Mouse (Mus musculus): ENCODE measurements around the gene Brinp2. TPM values are rescaled to one million over a fixed set of nuclear protein-coding genes. Genes with fewer than 3 reads are reported as not detected.

Gene Brinp2
- polyA plus RNA-seq, 1 experiment from 2014 or later: 27.6 TPM

DNA sequence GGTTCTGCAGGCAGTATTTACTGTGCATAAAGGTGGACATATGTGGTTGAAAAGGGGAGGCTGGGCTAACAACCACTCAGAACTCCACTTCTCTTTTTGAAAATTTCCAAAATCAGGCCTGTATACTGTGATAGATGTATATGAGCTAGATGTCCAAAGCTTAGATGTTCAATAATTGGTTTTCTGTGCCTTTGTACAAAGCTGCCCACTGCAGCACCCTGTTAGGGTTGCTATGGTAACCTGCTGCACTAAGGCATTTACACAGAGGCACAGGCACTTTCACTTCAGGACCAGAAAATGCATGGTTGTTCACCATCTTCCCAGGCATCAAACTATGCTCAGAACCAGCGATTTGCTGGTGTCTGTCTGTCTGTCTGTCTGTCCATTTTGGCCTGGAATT is 8.3 kb upstream of the Brinp2 start:
- H3K9me3 ChIP-seq (ENCODE audit: control insufficient read depth, low read length): no peaks in the 10 kb centered on the region
- peak overlapping the region; percentile 98; the same call in 1 of the 2 replicates for H3K27ac ChIP-seq (replicated peaks; ENCODE audit: low read depth, low read length)
- H3K4me3 ChIP-seq (replicated peaks; ENCODE audit: low read depth, low read length): peak overlapping the region; percentile 65
- ATAC-seq (ENCODE audit: low FRiP score, low TSS enrichment): peak; percentile 57
- DNase-seq: peak; percentile 83
- H3K4me1 ChIP-seq (ENCODE audit: control insufficient read depth, insufficient read depth, low read length): peaks cover 28% of the 10 kb centered on the region
- peak overlapping the region; percentile 53; the same call in 1 of the 2 replicates for H3K9ac ChIP-seq (replicated peaks; ENCODE audit: low read length)
- 0 out of 2 replicates have a peak, but pooled peaks cover 4% of the 10 kb centered on the region for H3K36me3 ChIP-seq (ENCODE audit: control insufficient read depth, insufficient read depth, low read length)
- H3K4me2 ChIP-seq (ENCODE audit: low read length): peak overlapping the region; percentile 89
- no peaks in the 10 kb centered on the region for H3K27me3 ChIP-seq (ENCODE audit: control insufficient read depth, insufficient read depth, low read length)
- WGBS: 19% methylated on average over 1 of the region's 1 CpGs

DNA sequence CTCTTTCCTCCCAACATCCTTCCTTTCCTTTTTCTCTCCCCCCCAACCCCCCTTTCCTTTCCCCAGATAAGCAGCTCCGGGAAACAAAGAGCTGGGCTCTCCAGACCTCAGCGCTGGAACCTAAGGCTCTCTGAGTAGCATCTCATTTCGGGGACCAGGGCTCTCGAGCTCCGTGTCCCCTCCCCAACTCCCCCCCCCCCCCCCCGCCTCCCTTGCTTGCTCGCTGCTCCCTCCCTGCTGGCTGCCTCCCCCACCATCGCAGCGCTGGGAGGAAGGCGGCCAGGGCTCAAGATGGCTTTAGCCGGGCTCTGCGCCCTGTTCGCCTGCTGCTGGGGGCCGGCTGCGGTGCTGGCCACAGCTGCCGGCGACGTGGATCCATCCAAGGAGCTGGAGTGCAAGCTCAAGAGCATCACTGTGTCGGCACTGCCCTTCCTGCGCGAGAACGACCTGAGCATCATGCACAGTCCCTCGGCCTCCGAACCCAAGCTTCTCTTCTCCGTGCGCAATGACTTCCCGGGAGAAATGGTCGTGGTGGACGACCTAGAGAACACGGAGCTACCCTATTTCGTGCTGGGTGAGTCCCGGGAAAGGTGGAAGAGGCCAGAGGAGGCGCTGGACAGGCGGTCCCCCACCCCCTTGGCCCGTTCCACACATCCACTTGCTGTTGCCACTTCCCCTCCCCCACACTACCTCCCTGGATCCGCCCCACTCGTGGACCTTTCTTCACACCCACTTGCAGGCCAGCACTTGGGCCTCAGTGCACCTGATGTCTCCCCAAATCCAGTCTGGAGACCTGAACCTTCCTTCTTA is 6.4 kb upstream of the Brinp2 start:
- Histone ChIP-seq H3K9ac (replicated peaks; ENCODE audit: low read length) (peak overlapping the region; percentile 98), H3K27ac (replicated peaks; ENCODE audit: low read depth, low read length) (peak overlapping the region; percentile 98), H3K4me3 (replicated peaks; ENCODE audit: low read depth, low read length) (peak overlapping the region; percentile 65), H3K4me2 (ENCODE audit: low read length) (peak overlapping the region; percentile 89), H3K36me3 (ENCODE audit: control insufficient read depth, insufficient read depth, low read length) (0 out of 2 replicates have a peak, but pooled peaks cover 2% of the 10 kb centered on the region), H3K27me3 (ENCODE audit: control insufficient read depth, insufficient read depth, low read length) (no peaks in the 10 kb centered on the region), H3K4me1 (ENCODE audit: control insufficient read depth, insufficient read depth, low read length) (peaks cover 28% of the 10 kb centered on the region), H3K9me3 (ENCODE audit: control insufficient read depth, low read length) (no peaks in the 10 kb centered on the region)
- DNase-seq: peak; percentile 83
- peak; percentile 80 for ATAC-seq (ENCODE audit: low FRiP score, low TSS enrichment)
- WGBS: under 1% methylated on average over 35 of the region's 37 CpGs

DNA sequence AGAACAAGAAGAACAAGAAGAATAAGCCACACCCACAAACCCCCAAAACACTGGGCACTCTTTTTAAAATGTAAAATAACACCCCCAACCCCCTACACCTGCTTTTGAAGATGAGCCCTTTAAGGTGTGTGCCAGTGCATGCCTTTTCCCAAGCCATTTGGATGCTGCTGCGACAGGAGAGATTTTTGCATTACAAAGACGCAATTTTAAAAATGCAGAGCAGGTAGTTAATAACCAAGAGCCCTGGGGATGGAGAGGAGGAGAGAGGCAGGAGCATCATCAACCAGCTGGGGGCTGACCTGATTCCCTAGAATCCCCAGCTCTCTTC is 5.8 kb upstream of the Brinp2 start, which contains the start of gene Astn1:
Gene Astn1, plus strand, starts transcription at position 310 of the 328 bp plus-strand sequence.
- H3K27ac ChIP-seq (replicated peaks; ENCODE audit: low read depth, low read length): peak within 1 kb of the TSS; percentile 98

DNA sequence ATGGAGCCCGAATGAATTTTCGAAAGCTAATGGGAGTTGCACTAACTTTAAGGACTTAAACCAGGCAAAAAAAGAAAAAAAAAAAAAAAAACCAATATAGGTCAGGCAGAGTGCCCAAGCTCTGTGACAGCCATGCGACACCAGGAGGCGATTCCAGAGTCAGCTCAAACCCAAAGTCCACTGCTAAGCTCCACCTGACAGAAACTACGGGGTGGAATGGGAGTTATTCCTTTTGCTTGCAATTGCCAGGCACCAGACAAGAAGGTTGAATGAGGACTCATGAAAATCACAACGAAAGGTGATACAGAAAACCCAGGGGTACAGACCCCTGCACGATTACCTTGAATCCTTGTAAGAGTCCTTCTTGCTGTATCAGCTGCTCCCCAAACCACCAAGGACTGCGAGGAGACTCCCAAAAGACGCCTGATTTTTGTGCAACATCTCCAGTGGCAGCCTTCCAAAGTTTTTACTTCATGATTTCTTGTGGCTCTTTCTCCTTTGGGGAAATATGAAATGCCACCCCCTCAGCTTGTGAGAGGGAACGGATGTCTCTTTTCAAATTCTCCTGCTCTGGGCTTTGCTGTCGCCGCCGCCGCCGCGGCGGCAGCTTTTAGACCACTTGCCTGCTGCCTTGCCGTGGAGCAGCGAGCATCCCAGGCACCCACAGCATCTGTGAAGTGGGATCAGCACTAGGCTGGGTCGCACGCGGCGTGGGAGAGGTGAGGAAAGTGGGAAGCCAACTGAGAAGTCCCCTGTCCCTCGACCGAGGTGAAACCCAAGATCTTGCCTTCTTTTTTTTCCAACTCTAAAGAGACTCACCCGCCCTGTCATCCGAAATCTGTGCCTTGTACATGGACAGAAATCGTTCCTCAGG is 712 bp downstream of the Brinp2 start:
- no peaks in the 10 kb centered on the region for H3K36me3 ChIP-seq (ENCODE audit: control insufficient read depth, insufficient read depth, low read length)
- no peaks in the 10 kb centered on the region for H3K9me3 ChIP-seq (ENCODE audit: control insufficient read depth, low read length)
- H3K4me3 ChIP-seq (replicated peaks; ENCODE audit: low read depth, low read length): peak overlapping the region; percentile 76
- peak overlapping the region; percentile 70 for H3K9ac ChIP-seq (replicated peaks; ENCODE audit: low read length)
- DNase-seq (peak; percentile 69), ATAC-seq (ENCODE audit: low FRiP score, low TSS enrichment) (peak; percentile 53)
- H3K4me2 ChIP-seq (ENCODE audit: low read length): peak overlapping the region; percentile 82
- H3K4me1 ChIP-seq (ENCODE audit: control insufficient read depth, insufficient read depth, low read length): peaks cover 17% of the 10 kb centered on the region
- no peaks in the 10 kb centered on the region for H3K27me3 ChIP-seq (ENCODE audit: control insufficient read depth, insufficient read depth, low read length)
- peak overlapping the region; percentile 80 for H3K27ac ChIP-seq (replicated peaks; ENCODE audit: low read depth, low read length)
- WGBS: 6% methylated on average over 28 of the region's 28 CpGs

More for the DNA sequence above, 5.8 kb upstream of the Brinp2 start, which contains the start of gene Astn1:
- Histone ChIP-seq H3K9ac (replicated peaks; ENCODE audit: low read length) (peak within 1 kb of the TSS; percentile 98), H3K9me3 (ENCODE audit: control insufficient read depth, low read length) (no peaks in the 10 kb centered on the region), H3K4me1 (ENCODE audit: control insufficient read depth, insufficient read depth, low read length) (peaks cover 29% of the 10 kb centered on the region), H3K27me3 (ENCODE audit: control insufficient read depth, insufficient read depth, low read length) (no peaks in the 10 kb centered on the region), H3K4me2 (ENCODE audit: low read length) (peak within 1 kb of the TSS; percentile 89), H3K36me3 (ENCODE audit: control insufficient read depth, insufficient read depth, low read length) (no peaks in the 10 kb centered on the region), H3K4me3 (replicated peaks; ENCODE audit: low read depth, low read length) (peak within 1 kb of the TSS; percentile 65)
- ATAC-seq (ENCODE audit: low FRiP score, low TSS enrichment) (no peak; the same call in 1 of the 2 replicates), DNase-seq (no peak)
- 2% methylated on average over 2 of the region's 2 CpGs for WGBS

DNA sequence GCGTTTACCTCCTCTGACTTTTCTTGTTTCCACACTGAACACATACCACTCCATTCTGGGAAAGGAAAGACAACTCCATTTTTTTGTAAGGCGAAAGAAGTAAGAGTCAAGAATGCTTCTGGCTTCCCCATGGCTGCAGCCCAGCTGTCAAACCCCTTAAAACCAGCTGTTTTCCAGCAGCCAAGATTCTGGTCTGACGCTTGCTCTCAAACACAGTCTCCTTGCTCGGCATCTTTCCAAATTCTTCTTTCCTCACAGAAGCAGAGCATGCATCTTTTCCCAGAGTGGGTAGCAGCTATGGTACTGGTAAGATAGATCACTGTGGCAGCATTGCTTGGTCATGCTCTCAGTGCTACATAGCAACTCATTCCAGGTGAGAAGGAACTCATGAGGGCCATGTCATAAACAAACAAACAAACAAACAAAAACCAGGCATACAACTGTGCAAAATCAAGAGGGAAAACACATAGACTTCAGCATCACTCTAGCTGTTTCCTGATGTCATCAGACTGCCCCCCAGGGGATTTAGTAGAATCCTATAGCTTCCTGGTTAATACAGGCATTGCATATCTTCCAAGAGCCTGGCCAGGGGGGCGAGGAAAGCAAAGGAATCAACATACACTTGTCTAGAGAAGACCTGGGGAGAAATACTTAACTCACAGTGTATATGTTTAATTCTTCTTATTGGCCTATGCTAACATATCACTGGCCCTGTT is 2.3 kb downstream of the Brinp2 start:
- peak; percentile 36 for DNase-seq
- H3K9me3 ChIP-seq (ENCODE audit: control insufficient read depth, low read length): no peaks in the 10 kb centered on the region
- H3K4me2 ChIP-seq (ENCODE audit: low read length): peak overlapping the region; percentile 82
- no peak overlapping the region for H3K27ac ChIP-seq (replicated peaks; ENCODE audit: low read depth, low read length)
- H3K36me3 ChIP-seq (ENCODE audit: control insufficient read depth, insufficient read depth, low read length): no peaks in the 10 kb centered on the region
- 80% methylated on average over 5 of the region's 5 CpGs for WGBS
- peaks cover 17% of the 10 kb centered on the region for H3K4me1 ChIP-seq (ENCODE audit: control insufficient read depth, insufficient read depth, low read length)
- H3K9ac ChIP-seq (replicated peaks; ENCODE audit: low read length): peak overlapping the region; percentile 18; the same call in 1 of the 2 replicates
- no peaks in the 10 kb centered on the region for H3K27me3 ChIP-seq (ENCODE audit: control insufficient read depth, insufficient read depth, low read length)
- H3K4me3 ChIP-seq (replicated peaks; ENCODE audit: low read depth, low read length): peak overlapping the region; percentile 76
- ATAC-seq (ENCODE audit: low FRiP score, low TSS enrichment): no peak

DNA sequence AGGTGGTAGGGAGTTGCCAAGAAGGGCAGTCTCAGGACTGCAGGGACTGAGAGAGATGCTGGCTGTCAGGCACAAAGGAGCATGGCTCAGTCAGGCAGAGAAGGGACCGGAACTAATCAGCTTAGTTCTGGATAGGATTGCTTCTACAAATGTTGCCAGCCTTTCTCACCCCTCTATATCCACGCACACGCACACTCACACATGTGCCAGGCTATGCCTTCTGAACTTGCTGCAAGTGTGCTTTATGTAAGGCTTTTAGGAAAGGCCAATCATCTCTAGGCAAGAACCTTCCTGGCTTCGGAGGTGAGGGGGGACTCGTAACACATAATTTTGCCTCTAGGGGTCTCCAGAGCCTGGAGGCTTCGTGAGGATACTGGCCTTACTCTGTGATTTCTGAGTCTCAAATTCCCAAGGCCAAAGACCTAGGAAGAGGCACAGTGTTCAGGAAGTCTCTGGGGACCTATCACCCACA is 12.8 kb downstream of the Brinp2 start:
- Histone ChIP-seq H3K27ac (replicated peaks; ENCODE audit: low read depth, low read length) (0 out of 2 replicates have a peak overlapping the region, but pooled peaks have one; percentile 6), H3K9ac (replicated peaks; ENCODE audit: low read length) (no peak overlapping the region), H3K4me2 (ENCODE audit: low read length) (no peak overlapping the region), H3K9me3 (ENCODE audit: control insufficient read depth, low read length) (no peaks in the 10 kb centered on the region), H3K4me1 (ENCODE audit: control insufficient read depth, insufficient read depth, low read length) (peaks cover 6% of the 10 kb centered on the region; the same call in 1 of the 2 replicates), H3K4me3 (replicated peaks; ENCODE audit: low read depth, low read length) (no peak overlapping the region), H3K27me3 (ENCODE audit: control insufficient read depth, insufficient read depth, low read length) (no peaks in the 10 kb centered on the region), H3K36me3 (ENCODE audit: control insufficient read depth, insufficient read depth, low read length) (no peaks in the 10 kb centered on the region)
- DNase-seq (peak; percentile 69), ATAC-seq (ENCODE audit: low FRiP score, low TSS enrichment) (peak; percentile 81)
- WGBS: 12% methylated on average over 6 of the region's 6 CpGs

DNA sequence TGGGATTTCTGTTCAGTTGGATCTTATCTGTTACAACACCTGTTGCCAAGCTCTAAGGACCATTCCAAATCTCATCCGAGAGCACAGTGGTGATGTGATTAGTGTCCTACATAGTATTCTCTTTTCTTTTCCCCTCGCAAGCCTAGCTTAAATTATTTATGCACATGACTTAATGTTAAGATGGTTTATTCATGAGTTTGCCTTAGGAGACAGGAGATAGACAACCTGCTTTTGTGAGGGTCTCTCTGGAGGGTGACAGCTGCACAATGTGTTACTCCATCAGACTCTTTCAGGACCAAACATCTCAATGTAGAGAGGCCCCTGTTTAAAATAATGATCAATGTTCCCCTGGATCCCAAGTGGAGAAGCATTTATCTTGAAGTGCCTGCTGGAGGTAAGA is 27.3 kb downstream of the Brinp2 start:
- Histone ChIP-seq H3K36me3 (ENCODE audit: control insufficient read depth, insufficient read depth, low read length) (no peaks in the 10 kb centered on the region), H3K4me1 (ENCODE audit: control insufficient read depth, insufficient read depth, low read length) (no peaks in the 10 kb centered on the region), H3K4me3 (replicated peaks; ENCODE audit: low read depth, low read length) (no peak overlapping the region), H3K27ac (replicated peaks; ENCODE audit: low read depth, low read length) (no peak overlapping the region), H3K9me3 (ENCODE audit: control insufficient read depth, low read length) (no peaks in the 10 kb centered on the region), H3K27me3 (ENCODE audit: control insufficient read depth, insufficient read depth, low read length) (no peaks in the 10 kb centered on the region), H3K4me2 (ENCODE audit: low read length) (no peak overlapping the region), H3K9ac (replicated peaks; ENCODE audit: low read length) (no peak overlapping the region)
- ATAC-seq (ENCODE audit: low FRiP score, low TSS enrichment) (no peak; the same call in 1 of the 2 replicates), DNase-seq (peak; percentile 30)
- WGBS: 22% methylated on average over 2 of the region's 2 CpGs

DNA sequence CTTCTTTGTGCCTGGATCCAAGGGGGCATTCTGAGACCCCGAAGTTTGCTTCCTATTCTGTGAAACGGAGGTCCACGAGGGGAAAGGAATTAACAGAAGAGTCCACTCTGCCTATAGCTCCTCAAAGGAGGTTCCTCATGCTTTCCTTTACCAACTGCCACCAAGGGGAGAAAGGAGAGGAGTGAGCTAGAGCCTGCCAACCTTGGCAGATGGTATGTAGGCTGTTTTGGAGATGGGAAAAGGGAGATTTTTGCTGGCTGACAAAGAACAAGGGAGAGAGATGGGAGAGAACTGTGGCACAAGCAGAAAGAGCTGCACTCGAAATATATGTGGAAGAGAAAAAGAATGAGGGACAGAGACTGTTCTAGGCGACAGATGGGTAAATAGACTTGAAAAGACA is 28.0 kb downstream of the Brinp2 start:
- DNase-seq (no peak), ATAC-seq (ENCODE audit: low FRiP score, low TSS enrichment) (no peak)
- 53% methylated on average over 5 of the region's 5 CpGs for WGBS
- H3K27me3 ChIP-seq (ENCODE audit: control insufficient read depth, insufficient read depth, low read length): no peaks in the 10 kb centered on the region
- H3K36me3 ChIP-seq (ENCODE audit: control insufficient read depth, insufficient read depth, low read length): no peaks in the 10 kb centered on the region
- H3K27ac ChIP-seq (replicated peaks; ENCODE audit: low read depth, low read length): no peak overlapping the region
- no peak overlapping the region for H3K4me2 ChIP-seq (ENCODE audit: low read length)
- no peaks in the 10 kb centered on the region for H3K4me1 ChIP-seq (ENCODE audit: control insufficient read depth, insufficient read depth, low read length)
- H3K9me3 ChIP-seq (ENCODE audit: control insufficient read depth, low read length): no peaks in the 10 kb centered on the region
- no peak overlapping the region for H3K9ac ChIP-seq (replicated peaks; ENCODE audit: low read length)
- H3K4me3 ChIP-seq (replicated peaks; ENCODE audit: low read depth, low read length): no peak overlapping the region
